Mouse (Mus musculus): ENCODE results near the gene Fam102a. TPM values are rescaled to one million over a fixed set of nuclear protein-coding genes. Genes with fewer than 3 reads are reported as not detected.

Gene Fam102a
- polyA plus RNA-seq, 1 experiment from 2014 or later = 9.0 TPM

DNA sequence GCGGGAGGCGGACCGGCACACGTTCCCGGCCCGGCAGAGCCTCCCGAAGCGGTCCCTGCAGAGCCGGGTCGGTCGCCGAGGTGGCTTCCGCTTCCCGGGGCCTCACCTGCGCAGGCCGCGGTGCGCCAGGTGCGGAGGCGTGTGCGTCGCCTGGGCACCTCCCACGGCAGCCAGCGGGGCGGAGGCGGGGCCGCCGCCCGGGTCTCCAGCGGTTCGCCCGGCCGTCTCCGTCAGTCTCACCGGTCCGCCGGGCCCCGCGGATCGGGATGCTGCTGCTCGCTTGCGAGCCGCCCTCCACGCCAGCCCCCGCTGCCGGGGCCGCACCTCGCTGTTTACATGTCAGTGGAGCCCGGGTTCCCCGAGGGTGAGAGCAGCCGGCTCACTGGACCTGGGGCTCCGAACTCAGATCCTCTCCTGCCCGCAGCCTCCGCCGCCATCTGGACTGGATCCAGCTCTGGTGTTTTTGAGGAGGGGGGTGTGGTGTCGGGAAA lies 414 bp downstream of the Fam102a start:
- H3K4me1 ChIP-seq (replicated peaks) = peaks cover 53% of the 10 kb centered on the region
- H3K9me3 ChIP-seq (replicated peaks) = no peaks in the 10 kb centered on the region
- peak overlapping the region; percentile 95 for H3K9ac ChIP-seq
- H3K4me2 ChIP-seq = peak overlapping the region; percentile 90
- ATAC-seq (ENCODE audit: insufficient number of reproducible peaks, low FRiP score) = peak; percentile 66
- H3K27ac ChIP-seq (ENCODE audit: poor library complexity, severe bottlenecking) = peak overlapping the region; percentile 79
- peak overlapping the region; percentile 89 for H3K4me3 ChIP-seq
- H3K27me3 ChIP-seq (replicated peaks) = no peaks in the 10 kb centered on the region
- under 1% methylated on average over 53 of the region's 56 CpGs for WGBS
- no peaks in the 10 kb centered on the region for H3K36me3 ChIP-seq

DNA sequence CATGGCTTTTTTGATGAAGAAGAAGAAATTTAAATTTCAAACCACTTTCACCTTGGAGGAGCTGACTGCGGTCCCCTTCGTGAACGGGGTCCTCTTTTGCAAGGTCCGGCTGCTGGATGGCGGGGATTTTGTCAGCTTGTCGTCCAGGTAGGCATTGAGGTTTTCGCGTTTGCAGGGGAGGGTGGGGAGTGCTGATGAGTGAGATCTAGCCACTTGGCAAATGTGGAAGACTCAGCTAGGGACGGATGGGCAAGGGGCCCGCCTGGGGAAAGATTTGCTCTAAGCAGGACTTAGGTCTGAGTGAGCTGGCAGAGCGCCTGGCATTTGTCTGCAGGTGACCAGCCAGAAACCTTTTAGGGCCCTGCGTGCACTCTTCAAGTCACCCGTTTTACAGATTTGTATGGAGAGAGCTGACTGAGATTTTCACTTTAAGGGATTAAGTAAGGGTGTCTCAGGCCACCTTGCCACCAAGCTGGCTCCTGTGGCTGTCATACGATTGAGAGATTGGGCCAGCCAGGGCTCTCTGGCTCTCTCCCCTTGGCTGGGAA lies 1.0 kb downstream of the Fam102a start:
- ATAC-seq (ENCODE audit: insufficient number of reproducible peaks, low FRiP score) = no peak
- WGBS = 3% methylated on average over 14 of the region's 14 CpGs
- Histone ChIP-seq H3K4me3 (peak overlapping the region; percentile 89), H3K4me1 (replicated peaks) (peaks cover 53% of the 10 kb centered on the region), H3K9ac (peak overlapping the region; percentile 95), H3K27me3 (replicated peaks) (no peaks in the 10 kb centered on the region), H3K9me3 (replicated peaks) (no peaks in the 10 kb centered on the region), H3K36me3 (no peaks in the 10 kb centered on the region), H3K27ac (ENCODE audit: poor library complexity, severe bottlenecking) (peak overlapping the region; percentile 86), H3K4me2 (peak overlapping the region; percentile 90)

GRCm38 (mm10) chr2:32536634-32537359 lies 1.7 kb downstream of the Fam102a start:
- 5% methylated on average over 11 of the region's 11 CpGs for WGBS
- Histone ChIP-seq H3K27ac (ENCODE audit: poor library complexity, severe bottlenecking) (peak overlapping the region; percentile 86), H3K4me1 (replicated peaks) (peaks cover 53% of the 10 kb centered on the region)

GRCm38 (mm10) chr2:32537360-32537905 lies 2.3 kb downstream of the Fam102a start:
- Histone ChIP-seq H3K9ac (peak overlapping the region; percentile 95; the same call in 1 of the 2 replicates), H3K4me3 (peak overlapping the region; percentile 89), H3K4me2 (peak overlapping the region; percentile 90), H3K27ac (ENCODE audit: poor library complexity, severe bottlenecking) (peak overlapping the region; percentile 86), H3K4me1 (replicated peaks) (peaks cover 57% of the 10 kb centered on the region), H3K9me3 (replicated peaks) (no peaks in the 10 kb centered on the region), H3K27me3 (replicated peaks) (no peaks in the 10 kb centered on the region), H3K36me3 (no peaks in the 10 kb centered on the region)
- ATAC-seq (ENCODE audit: insufficient number of reproducible peaks, low FRiP score) = no peak
- 7% methylated on average over 9 of the region's 9 CpGs for WGBS

More at GRCm38 (mm10) chr2:32536634-32537359, 1.7 kb downstream of the Fam102a start:
- H3K36me3 ChIP-seq = no peaks in the 10 kb centered on the region
- H3K4me2 ChIP-seq = peak overlapping the region; percentile 90
- ATAC-seq (ENCODE audit: insufficient number of reproducible peaks, low FRiP score) = no peak
- peak overlapping the region; percentile 89 for H3K4me3 ChIP-seq
- no peaks in the 10 kb centered on the region for H3K27me3 ChIP-seq (replicated peaks)
- no peaks in the 10 kb centered on the region for H3K9me3 ChIP-seq (replicated peaks)
- H3K9ac ChIP-seq = peak overlapping the region; percentile 95

DNA sequence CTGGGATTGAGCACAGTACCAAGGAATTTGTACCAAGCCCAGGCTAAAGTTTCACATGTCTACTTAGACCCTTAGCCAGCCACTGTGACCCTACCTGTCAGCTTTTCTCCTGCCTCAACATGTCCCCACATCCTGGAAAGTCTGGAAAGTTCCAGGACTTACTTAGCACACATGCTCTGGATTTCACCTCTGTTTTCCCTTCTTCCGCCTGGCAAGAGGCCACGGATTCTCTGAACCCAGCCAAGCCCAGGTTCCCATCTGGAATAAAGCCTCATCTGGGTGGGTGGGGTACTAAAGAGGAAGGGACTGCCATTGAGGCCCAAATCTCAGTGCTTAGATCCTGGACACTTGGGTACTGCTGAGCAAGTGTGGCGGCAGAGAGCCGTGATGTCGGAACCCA lies 2.8 kb downstream of the Fam102a start:
- no peaks in the 10 kb centered on the region for H3K36me3 ChIP-seq
- 84% methylated on average over 5 of the region's 5 CpGs for WGBS
- H3K4me3 ChIP-seq = peak overlapping the region; percentile 89
- H3K9ac ChIP-seq = 0 out of 2 replicates have a peak overlapping the region, but pooled peaks have one; percentile 95
- H3K27ac ChIP-seq (ENCODE audit: poor library complexity, severe bottlenecking) = peak overlapping the region; percentile 86
- H3K27me3 ChIP-seq (replicated peaks) = no peaks in the 10 kb centered on the region
- peaks cover 62% of the 10 kb centered on the region for H3K4me1 ChIP-seq (replicated peaks)
- ATAC-seq (ENCODE audit: insufficient number of reproducible peaks, low FRiP score) = no peak
- H3K4me2 ChIP-seq = peak overlapping the region; percentile 90
- H3K9me3 ChIP-seq (replicated peaks) = no peaks in the 10 kb centered on the region

DNA sequence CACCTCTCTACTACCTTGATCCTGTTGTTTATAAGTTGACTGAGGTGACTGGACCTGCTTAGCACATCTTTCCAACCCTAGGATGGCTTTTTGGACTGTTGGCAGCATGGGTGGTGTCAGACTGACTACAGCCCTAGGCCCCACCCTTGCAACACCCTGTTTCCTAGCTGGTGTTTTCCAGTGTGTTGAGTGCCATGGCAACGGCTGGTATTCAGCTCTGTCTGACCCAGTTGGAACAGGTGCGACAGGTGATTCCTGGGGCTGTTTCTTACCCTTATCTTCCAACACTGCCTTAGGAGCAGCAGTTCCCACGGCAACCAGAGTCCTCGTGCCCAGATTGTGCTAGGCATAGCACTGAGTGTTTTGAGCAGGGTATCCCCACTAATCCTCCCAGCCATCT lies 3.3 kb downstream of the Fam102a start:
- Histone ChIP-seq H3K27me3 (replicated peaks) (no peaks in the 10 kb centered on the region), H3K4me2 (0 out of 2 replicates have a peak overlapping the region, but pooled peaks have one; percentile 90), H3K9me3 (replicated peaks) (no peaks in the 10 kb centered on the region), H3K36me3 (no peaks in the 10 kb centered on the region), H3K4me1 (replicated peaks) (peaks cover 66% of the 10 kb centered on the region), H3K27ac (ENCODE audit: poor library complexity, severe bottlenecking) (0 out of 2 replicates have a peak overlapping the region, but pooled peaks have one; percentile 86), H3K4me3 (no peak overlapping the region), H3K9ac (no peak overlapping the region)
- ATAC-seq (ENCODE audit: insufficient number of reproducible peaks, low FRiP score) = no peak
- WGBS = 67% methylated on average over 4 of the region's 4 CpGs

- Histone ChIP-seq H3K27me3 (replicated peaks) (no peaks in the 10 kb centered on the region), H3K9ac (no peak overlapping the region), H3K4me2 (no peak overlapping the region), H3K4me1 (replicated peaks) (peaks cover 58% of the 10 kb centered on the region), H3K9me3 (replicated peaks) (no peaks in the 10 kb centered on the region), H3K36me3 (no peaks in the 10 kb centered on the region), H3K27ac (ENCODE audit: poor library complexity, severe bottlenecking) (0 out of 2 replicates have a peak overlapping the region, but pooled peaks have one; percentile 13), H3K4me3 (no peak overlapping the region)
- no peak for ATAC-seq (ENCODE audit: insufficient number of reproducible peaks, low FRiP score)
- WGBS = 70% methylated on average over 14 of the region's 14 CpGs
These were observed 4.4 kb downstream of the Fam102a start for GRCm38 (mm10) chr2:32539452-32539981.

DNA sequence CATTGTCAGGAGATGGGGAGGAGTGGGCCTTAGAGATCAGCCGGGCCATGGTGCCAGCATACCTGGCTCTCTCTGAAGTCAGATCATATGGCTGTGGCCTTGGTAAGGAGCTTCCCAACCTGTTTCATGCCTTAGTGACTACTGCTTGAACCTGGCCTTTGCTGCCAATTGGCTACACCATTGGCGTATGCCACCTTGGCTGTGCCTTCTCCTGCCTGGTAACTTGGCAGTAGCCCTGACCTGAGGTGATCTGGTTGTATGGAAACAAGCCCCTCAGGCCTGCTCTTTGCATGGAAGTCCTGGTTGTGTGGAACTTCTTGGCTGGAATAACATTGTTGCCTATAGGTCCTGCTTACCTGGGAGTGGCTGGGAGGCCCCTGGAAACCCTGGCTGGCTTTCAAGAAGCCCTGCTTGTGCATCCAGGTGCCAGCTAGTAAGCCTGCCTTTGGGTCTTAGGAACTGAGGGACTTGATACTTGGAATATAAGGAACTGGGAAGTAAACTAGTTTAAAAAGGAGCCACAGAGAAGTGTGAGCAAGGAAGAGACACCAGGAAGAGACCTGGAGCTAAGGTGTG lies 6.3 kb downstream of the Fam102a start:
- Histone ChIP-seq H3K27ac (ENCODE audit: poor library complexity, severe bottlenecking) (no peak overlapping the region), H3K36me3 (no peaks in the 10 kb centered on the region), H3K4me1 (replicated peaks) (peaks cover 53% of the 10 kb centered on the region), H3K4me2 (no peak overlapping the region), H3K9ac (no peak overlapping the region), H3K9me3 (replicated peaks) (no peaks in the 10 kb centered on the region), H3K27me3 (replicated peaks) (no peaks in the 10 kb centered on the region), H3K4me3 (no peak overlapping the region)
- WGBS = 94% methylated on average over 2 of the region's 2 CpGs
- ATAC-seq (ENCODE audit: insufficient number of reproducible peaks, low FRiP score) = no peak

DNA sequence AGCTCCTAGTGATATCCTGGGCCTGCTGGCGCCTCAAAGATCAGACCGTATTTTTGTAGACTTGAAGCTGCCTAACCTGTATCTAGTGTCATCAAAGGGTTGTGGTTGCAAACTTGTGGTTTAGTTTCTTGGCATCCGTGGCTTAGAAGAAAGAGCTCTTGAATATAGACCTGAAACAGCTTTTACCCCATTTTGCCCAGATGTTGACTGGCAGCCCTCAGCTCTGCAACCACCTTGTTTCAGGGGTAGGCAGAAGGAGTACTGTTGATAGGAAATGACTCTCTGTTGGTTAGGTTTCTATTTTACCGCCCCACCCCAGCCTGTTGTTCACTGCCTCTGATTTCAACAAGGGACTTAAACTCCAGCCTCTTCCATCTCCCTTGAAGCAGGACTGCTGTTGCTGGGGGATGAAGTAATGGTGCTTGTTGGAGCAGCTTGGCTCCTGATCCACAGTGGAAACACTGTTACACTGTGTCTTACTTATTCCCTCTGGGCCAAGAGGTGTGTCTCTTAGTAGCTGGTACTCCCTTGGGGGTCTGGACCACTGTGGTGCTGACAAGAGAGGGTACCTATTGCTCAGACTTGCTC lies 6.9 kb downstream of the Fam102a start:
- Histone ChIP-seq H3K27ac (ENCODE audit: poor library complexity, severe bottlenecking) (no peak overlapping the region), H3K36me3 (no peaks in the 10 kb centered on the region), H3K4me1 (replicated peaks) (peaks cover 46% of the 10 kb centered on the region), H3K4me3 (no peak overlapping the region), H3K27me3 (replicated peaks) (no peaks in the 10 kb centered on the region), H3K9me3 (replicated peaks) (no peaks in the 10 kb centered on the region), H3K9ac (no peak overlapping the region), H3K4me2 (no peak overlapping the region)
- WGBS = 82% methylated on average over 4 of the region's 4 CpGs
- no peak for ATAC-seq (ENCODE audit: insufficient number of reproducible peaks, low FRiP score)

GRCm38 (mm10) chr2:32543031-32543449 lies 7.9 kb downstream of the Fam102a start:
- Histone ChIP-seq H3K9me3 (replicated peaks) (no peaks in the 10 kb centered on the region), H3K9ac (no peak overlapping the region), H3K27me3 (replicated peaks) (no peaks in the 10 kb centered on the region), H3K4me1 (replicated peaks) (peaks cover 43% of the 10 kb centered on the region), H3K27ac (ENCODE audit: poor library complexity, severe bottlenecking) (no peak overlapping the region), H3K36me3 (no peaks in the 10 kb centered on the region), H3K4me2 (no peak overlapping the region), H3K4me3 (no peak overlapping the region)
- ATAC-seq (ENCODE audit: insufficient number of reproducible peaks, low FRiP score) = no peak
- 49% methylated on average over 3 of the region's 3 CpGs for WGBS
